Mouse (Mus musculus) telencephalon, adult 2 months (tissue): ENCODE data around the gene Xkr7.

Source experiments
- DNase-seq: peaks from one replicate; pipeline ENCODE4 v3.0.0-alpha.2; 2011; ENCODE audit warnings: low read depth, low spot score

The Xkr7 gene

GRCm38 (mm10) chr2:153032973-153033372, 1.3 kb downstream of the Xkr7 start:
- no peak for DNase-seq

- DNase-seq = no peak
Observed at GRCm38 (mm10) chr2:153033545-153034230, 2.0 kb downstream of the Xkr7 start.

GRCm38 (mm10) chr2:153036690-153037089, 5.0 kb downstream of the Xkr7 start:
- DNase-seq = no peak

- no peak for DNase-seq
Observed at GRCm38 (mm10) chr2:153043886-153044285, 12.2 kb downstream of the Xkr7 start.

- no peak for DNase-seq
Observed at GRCm38 (mm10) chr2:153045884-153046299, 14.2 kb downstream of the Xkr7 start.

GRCm38 (mm10) chr2:153047828-153048465, 16.3 kb downstream of the Xkr7 start:
- DNase-seq = no peak

GRCm38 (mm10) chr2:153049288-153049996, 17.8 kb downstream of the Xkr7 start:
- no peak for DNase-seq

GRCm38 (mm10) chr2:153049997-153050358, 18.3 kb downstream of the Xkr7 start:
- DNase-seq = no peak

- DNase-seq = no peak
Observed at GRCm38 (mm10) chr2:153051095-153051494, 19.4 kb downstream of the Xkr7 start.

- DNase-seq = no peak
Observed at GRCm38 (mm10) chr2:153051537-153051936, 19.9 kb downstream of the Xkr7 start.

- DNase-seq = no peak
Observed at GRCm38 (mm10) chr2:153052700-153053351, 21.2 kb downstream of the Xkr7 start.

- DNase-seq = no peak
Observed at GRCm38 (mm10) chr2:153053896-153054295, 22.2 kb downstream of the Xkr7 start.

GRCm38 (mm10) chr2:153055270-153055920, 23.7 kb downstream of the Xkr7 start:
- no peak for DNase-seq

GRCm38 (mm10) chr2:153058365-153058764, 26.7 kb downstream of the Xkr7 start:
- DNase-seq = no peak

GRCm38 (mm10) chr2:153060216-153060615, 28.6 kb downstream of the Xkr7 start:
- no peak for DNase-seq

GRCm38 (mm10) chr2:153063394-153063793, 31.7 kb downstream of the Xkr7 start:
- no peak for DNase-seq

GRCm38 (mm10) chr2:153064190-153064970, 32.7 kb downstream of the Xkr7 start:
- no peak for DNase-seq

- DNase-seq = no peak
Observed at GRCm38 (mm10) chr2:153065747-153066508, 34.3 kb downstream of the Xkr7 start, which contains the start of gene Ccm2l. TSS of gene Ccm2l (plus strand) at chr2:153065955.

GRCm38 (mm10) chr2:153066991-153067390, 35.3 kb downstream of the Xkr7 start:
- DNase-seq = no peak
